Mouse (Mus musculus): ENCODE data around the gene Lama4.
A peak's percentile ranks its signal among the peaks of the same experiment; 100 is the strongest.

The Lama4 gene

GRCm38 (mm10) chr10:38965075-38965781, at the start of gene Lama4:
Gene Lama4, plus strand, starts transcription at chr10:38965515.
- DNase-seq (ENCODE audit: low spot score): peak; percentile 67

DNA sequence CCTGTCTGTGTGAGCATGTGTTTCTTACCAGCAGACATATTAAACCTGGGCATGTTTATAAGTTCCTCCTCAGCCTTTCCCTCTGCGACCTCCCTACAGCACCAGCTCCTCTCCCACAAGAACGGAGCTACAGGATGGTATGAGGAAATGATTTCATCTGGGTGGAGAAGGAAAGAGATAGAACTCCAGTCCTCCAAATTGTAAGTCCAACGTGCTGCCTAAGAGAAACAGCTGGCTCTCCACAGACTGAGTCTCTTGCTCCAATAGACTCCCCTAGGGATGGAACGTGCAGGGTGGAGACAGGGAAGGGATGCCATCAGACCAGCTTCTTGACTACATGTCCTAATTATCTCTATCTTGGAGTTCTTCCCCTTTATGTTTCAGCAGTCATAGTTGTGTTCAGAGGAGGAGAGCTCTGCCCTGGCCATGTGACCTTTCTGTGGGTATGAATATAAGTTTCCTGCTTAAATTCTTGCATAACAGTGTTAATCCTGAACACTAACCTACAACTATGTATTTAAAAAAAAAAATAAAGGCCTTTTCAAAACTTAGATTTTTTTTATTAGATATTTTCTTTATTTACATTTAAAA, 49.2 kb upstream of the Lama4 start:
- DNase-seq (ENCODE audit: low spot score): peak; percentile 35

DNA sequence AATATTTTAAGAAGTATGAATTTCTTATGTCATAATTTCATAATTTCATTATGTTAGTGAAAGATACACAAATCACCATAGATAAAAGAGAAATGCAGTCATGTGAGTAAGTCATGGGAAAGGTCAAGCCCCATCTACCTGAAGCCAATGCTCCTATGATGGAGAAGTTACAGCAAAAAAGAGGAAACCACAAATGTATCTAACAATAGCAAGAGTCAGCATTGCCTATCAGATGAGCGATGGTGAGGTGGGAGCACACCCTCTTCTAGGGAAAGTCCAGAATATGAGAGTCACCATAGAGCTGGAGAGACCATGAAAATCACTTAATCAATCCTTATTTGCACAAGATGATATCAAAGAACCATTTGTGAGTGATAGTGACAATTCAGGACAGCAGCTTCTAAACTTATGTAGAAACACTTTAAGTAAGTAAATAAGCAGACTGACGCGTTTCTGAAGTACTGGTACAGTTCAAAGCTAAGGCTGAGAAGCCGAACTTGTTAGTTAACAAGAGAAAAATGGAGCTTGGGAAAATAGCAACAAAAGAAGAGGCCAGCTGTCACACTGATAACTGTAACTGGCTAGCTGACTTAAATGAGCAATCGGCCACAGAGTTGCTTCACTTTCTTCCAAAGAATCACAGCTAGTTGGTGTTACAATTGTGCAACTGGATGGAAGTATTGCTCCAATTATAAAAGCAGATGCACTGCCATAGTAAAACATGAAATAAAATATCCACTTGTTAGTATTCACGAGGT, 36.2 kb upstream of the Lama4 start:
- no peak for DNase-seq (ENCODE audit: low spot score)

- no peak for DNase-seq (ENCODE audit: low spot score)
Observed at GRCm38 (mm10) chr10:38944701-38945100, 20.6 kb upstream of the Lama4 start.

- no peak for DNase-seq (ENCODE audit: low spot score)
Observed at GRCm38 (mm10) chr10:38961920-38962319, 3.4 kb upstream of the Lama4 start.

DNA sequence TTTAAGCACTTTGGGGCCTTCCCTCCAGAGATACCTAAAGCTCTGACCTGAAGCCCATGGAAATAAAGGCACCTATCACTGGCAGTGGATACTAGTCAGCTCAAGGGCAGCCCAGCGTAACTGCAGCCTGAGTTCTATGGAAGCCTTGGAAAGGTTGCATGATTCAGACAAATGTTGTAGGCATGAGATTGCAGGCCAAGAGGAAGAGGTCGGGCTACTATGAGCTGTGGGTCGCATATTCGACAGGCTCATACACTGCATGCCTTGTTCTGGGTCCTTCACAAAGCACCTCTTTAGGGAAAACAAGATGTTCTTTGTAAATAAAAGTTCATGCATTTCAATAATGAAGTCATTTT, 618 bp upstream of the Lama4 start:
- no peak for DNase-seq (ENCODE audit: low spot score)

- no peak for DNase-seq (ENCODE audit: low spot score)
Observed at GRCm38 (mm10) chr10:38965857-38966256, 542 bp downstream of the Lama4 start.

DNA sequence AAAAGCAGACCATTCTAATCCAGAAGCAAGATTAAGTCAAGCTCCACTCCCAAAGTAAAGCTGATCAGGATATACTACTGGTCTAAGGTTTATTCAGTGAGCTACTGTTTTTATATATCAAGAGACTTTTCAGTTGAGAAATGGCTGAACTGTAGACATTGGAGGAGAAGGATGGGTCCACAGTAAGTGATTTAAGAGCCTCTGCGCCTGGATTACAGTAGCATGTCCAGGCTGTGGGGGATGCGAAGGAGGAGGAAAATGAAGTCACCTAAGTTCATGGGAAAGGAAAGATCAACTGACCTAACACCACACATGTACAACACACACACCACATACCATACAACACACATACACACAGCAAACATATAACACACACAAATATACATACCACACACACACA, 1.3 kb downstream of the Lama4 start:
- DNase-seq (ENCODE audit: low spot score): no peak

DNA sequence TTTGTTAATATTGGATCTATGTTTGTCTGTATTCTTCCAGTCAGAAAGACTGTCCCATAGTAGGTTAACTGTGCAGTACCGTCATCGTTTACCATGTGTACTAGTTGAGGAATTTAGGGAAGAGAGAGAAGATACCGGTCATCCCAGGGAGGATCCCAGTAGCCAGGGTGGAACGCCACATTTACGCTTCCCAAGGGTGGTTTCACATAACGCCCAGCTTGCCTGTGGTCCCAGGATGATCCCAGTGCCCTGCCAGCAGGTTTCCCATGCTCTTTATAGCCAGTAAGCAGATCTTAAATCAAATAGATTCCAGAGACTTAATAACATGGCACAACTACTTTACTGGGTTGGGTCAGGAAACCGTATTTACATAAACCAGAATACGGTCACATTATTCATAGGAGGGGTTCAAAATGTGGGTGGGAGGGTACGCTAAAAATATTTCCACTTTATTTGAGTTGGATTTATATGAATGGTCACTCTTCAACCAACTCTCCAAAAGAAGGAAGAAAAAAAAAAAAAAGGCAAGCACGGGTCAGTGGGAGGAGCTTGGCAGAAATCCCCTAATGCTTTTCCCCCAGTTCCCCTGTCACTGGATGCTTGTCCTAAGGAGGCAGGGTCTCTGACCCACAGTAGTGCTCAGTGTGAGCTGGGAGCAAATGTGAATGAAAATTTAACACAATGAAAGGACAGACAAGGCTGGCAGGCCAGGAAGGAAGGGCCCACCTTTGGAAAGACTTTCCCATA, 3.2 kb downstream of the Lama4 start:
- no peak for DNase-seq (ENCODE audit: low spot score)

- no peak for DNase-seq (ENCODE audit: low spot score)
Observed at GRCm38 (mm10) chr10:38969543-38969942, 4.2 kb downstream of the Lama4 start.

DNA sequence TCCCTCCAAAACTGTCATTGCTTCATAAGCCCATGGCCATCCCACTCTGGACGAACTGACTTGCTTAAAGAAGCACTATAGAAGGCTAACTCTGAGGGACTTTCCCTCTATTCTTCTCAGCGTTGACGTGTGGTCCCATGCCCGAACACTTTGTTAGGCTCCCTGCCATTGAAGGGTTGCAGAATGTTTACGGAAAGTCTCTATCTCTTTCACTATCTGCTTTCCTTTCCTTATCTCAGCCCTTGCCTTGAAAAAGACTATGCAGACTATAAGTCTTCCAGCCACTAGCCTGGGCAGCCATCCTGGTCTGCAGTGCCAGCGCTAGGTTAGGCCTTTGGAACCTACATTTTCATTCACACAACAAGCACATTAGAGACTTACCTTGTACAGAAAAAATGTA, 4.7 kb downstream of the Lama4 start:
- DNase-seq (ENCODE audit: low spot score): no peak

DNA sequence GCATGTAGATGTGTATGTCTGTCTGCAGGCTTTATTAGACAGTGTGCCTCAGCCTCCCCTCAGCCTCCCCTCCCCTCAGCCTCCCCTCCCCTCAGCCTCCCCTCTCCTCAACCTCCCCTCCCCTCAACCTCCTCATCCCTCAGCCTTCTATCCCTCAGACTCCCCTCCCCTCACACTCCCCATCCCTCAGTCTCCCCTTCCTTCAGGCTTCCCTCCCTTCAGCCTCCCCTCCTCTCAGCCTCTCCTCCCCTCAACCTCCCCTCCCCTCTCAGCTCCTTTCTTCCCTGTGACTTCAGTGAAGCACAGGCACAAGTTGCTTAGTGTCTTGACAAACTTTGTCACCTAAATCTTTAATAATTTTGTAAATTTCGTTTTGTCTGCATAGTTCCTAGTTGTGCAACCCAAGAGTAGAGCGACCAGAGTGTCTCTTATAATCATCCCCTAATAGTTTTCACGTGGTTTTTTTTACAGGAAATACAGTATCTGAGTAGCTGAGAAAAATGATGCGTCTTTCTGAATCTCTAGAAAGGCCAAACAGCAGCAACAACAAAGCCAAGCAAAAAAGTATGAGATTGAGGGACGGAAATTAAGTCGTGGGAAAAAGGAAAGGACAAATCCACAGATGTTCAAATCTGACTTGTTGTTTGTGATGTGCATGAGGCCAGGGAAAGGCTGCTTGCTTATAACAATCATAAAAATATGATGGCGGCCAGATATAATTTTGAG, 7.1 kb downstream of the Lama4 start:
- DNase-seq (ENCODE audit: low spot score): no peak

DNA sequence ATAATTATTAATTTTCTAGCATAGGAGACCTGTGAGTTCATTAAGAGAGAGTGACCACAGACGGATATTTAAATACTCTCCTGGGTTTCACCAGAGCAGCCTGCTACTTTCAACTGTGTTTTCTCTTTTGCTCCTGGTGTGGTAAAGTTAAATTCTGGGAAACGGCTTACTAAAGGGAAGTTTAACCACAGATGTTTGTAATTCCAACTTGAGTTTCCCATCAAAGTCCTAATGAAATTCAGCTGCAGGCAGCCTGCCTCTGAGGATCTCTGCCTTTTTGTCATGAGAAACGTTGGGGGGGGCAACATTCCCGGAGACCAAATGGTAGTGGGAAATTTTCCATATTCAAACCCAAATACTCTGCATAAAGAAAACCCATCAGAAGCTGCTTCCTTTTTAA, 7.7 kb downstream of the Lama4 start:
- DNase-seq (ENCODE audit: low spot score): no peak

DNA sequence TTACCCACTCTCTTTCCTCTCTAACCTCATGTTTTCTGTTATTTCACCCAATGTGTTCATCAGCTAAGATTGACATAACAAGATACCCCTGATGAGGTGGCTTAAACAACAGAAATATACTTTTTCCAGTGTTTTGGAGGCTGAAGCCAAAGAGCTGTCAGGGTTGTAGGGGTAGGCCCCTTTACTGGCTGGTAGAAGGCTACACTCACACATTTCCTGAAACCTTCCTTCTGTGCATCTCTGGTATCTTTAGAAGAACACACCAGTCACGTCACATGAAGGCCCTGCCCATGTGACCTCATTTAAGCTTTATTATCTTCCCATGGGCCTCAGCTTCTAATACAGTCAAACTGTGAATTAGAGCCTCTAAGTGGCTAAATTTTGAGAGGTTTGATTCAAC, 12.9 kb downstream of the Lama4 start:
- DNase-seq (ENCODE audit: low spot score): no peak

GRCm38 (mm10) chr10:38979699-38980098, 14.4 kb downstream of the Lama4 start:
- no peak for DNase-seq (ENCODE audit: low spot score)

DNA sequence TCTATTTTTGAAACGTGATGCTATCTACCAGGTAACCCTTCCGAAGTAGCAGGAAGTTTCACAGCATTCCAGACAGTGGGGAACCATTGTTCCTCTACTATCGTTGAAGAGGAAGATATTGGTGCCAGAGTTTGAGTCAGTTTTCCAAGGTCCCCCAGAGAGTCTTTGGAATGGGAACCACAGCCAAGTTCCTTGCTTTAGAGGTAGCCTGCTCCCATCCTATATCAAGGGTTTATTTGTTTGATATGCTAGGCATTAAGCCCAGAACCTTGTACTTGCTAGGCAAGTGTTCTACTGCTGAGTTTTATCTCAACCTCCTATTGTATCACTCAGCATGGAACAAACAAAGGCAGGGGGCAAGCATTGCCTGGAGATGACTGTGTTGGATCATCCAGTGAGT, 15.7 kb downstream of the Lama4 start:
- no peak for DNase-seq (ENCODE audit: low spot score)

- no peak for DNase-seq (ENCODE audit: low spot score)
Observed at GRCm38 (mm10) chr10:38984358-38985075, 19.2 kb downstream of the Lama4 start.

DNA sequence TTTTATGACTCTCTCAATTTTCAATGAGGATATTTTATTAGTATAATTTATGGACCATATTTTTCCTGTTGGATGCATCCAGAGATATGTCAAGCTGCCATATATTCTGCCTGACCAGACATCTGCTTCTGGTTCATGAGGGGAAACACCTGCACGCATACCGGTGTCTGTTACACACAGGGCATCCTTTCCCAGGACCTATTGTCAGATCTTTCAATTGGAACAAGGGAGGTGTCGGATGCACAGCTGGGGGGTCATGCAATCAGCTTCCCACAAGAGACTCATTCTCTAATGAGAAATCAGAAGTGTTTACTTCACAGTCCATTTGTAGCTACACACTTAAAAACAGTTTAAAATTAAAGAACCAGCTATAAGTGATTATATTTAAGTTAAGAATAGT, 20.7 kb downstream of the Lama4 start:
- no peak for DNase-seq (ENCODE audit: low spot score)

DNA sequence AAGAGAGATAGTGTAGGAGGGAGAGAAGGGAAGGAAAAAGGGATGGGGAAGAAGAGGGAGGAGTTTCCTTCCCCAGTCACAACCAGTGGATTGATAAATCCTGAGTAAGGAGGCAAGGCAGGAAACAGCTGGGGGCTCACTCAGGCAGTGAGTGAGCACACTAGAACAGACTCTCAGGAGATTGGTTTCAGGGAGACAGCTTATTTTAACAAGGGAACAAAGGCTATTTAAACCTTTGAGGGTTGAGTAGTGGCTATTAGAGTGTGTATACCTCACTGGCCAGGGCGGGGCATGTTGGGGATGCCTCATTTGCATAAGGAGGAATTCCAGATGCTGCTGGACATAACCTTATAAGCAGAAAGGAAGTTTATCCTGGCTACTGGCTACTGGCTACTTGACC, 27.5 kb downstream of the Lama4 start:
- no peak for DNase-seq (ENCODE audit: low spot score)

GRCm38 (mm10) chr10:38993632-38994424, 28.5 kb downstream of the Lama4 start:
- no peak for DNase-seq (ENCODE audit: low spot score)

Measured in urinary bladder, postnatal 14 days (tissue).